Mouse (Mus musculus) frontal cortex, adult (tissue): ENCODE measurements around the gene 1700018B08Rik.

Experiments
- ATAC-seq: cut with Nextera tagmentation; 2 replicates; pipeline ENCODE4 v1.9.2; 2017; ENCODE audit warnings: mild to moderate bottlenecking, moderate library complexity, mixed read lengths; ENCODE audit not compliant: low TSS enrichment

1700018B08Rik gene

GRCm38 (mm10) chr8:121562941-121563351 lies 18.8 kb upstream of the 1700018B08Rik start:
- ATAC-seq, result peak; percentile 26; the same call in 1 of the 2 replicates

GRCm38 (mm10) chr8:121561636-121562345 lies 17.7 kb upstream of the 1700018B08Rik start:
- peak; percentile 58 for ATAC-seq

DNA sequence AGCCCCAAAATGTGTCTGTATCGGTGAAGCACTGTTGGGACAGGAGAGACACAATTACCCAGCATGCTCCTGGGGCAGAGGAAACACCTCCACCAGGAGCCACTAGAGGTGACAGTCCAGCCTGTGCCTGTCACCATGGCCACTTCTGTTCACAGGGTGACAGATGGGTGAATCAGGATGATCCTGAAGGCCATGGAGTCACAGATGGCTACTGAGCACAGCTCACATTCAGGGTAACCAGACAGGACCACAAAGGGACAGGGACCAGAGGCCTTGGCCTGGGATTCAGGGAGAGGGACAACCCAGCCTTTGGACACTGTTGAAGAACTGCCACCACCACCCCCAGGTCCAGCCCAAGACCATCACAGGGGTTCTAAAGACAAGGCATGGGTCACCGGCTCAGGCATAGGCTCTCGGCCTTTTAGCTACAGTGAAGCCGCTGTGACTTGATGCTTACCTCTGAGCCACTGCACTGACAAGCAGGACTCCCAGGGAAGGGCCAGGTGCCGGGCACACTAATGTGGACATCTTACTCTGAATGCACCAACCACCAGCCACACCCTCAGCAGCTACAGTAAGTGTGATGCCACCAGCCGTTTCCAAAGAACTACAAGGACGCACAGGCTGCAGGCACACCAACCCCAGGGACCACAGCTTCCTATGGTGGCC lies 16.4 kb upstream of the 1700018B08Rik start:
- ATAC-seq, result no peak

GRCm38 (mm10) chr8:121559801-121560200 lies 15.7 kb upstream of the 1700018B08Rik start:
- ATAC-seq, result no peak

DNA sequence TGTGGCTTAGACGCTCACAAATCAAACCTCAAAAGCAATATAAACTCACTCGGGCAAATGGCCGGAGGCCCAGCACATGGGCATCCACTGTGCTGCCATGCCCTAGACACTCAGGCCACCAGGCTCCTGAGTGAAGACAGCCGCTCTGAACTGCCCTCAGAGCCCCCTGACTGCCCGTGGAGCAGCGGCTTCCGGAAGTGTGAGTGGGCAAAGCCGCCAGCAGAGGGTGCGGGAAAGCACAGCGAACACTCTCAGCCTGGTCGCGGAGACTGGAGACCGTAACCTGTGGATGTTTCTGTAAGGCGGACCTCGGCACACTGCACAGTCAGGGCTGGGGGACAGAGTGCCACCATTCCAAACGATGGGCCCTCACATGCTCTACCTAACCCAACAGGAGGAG lies 14.4 kb upstream of the 1700018B08Rik start:
- ATAC-seq, result no peak

GRCm38 (mm10) chr8:121557746-121558145 lies 13.6 kb upstream of the 1700018B08Rik start:
- ATAC-seq, result no peak

DNA sequence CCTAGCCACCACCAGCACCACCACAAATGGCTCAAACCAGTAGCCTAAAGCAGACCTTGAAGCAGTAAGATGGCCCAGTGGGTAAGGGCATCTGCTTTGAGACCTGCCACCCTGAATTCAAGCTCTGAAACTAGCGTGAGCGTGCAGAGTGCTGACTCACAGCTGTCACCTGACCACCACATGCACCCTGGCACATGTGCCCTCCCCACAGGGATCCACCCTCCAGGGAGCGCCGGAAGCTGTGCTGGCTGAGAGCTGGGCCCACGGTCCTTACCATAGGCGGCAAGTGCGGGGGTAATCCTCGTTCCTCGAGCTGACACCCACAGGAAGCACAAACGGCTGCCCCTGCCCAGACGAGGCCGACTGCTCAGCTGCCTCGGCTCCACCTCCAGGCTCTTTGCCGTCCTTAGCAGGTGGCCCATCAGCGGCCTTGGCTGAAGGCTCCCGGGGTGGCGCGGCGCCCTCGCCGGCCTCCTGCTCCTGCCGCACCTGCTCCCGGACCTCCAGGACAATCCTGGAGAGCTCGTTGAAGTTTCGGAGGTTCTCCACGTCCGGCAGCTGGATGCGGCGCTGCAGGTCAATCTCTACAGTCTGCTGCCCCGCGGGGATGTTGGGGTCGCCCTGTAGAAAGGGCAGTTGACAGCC lies 9.8 kb upstream of the 1700018B08Rik start:
- ATAC-seq, result peak; percentile 54

DNA sequence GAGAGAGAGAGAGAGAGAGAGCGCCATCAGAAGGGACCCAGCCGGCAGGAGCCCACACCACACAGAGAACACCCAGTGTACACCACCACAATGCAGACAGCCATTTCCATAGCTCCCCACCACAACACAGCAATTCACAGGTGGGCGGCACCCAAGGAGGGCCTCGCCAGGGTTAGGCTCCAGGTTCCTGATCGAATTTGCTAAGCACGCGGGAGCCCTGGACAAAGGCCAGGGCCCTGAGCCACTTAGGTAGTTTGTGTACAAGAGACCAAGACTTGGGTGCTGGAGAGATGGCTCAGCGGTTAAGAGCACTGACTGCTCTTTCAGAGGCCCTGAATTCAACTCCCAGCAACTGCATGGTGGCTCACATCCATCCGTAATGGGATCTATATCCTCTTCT lies 8.4 kb upstream of the 1700018B08Rik start:
- ATAC-seq, result no peak

- ATAC-seq, result no peak
These were observed 7.2 kb upstream of the 1700018B08Rik start for GRCm38 (mm10) chr8:121551065-121551985.

DNA sequence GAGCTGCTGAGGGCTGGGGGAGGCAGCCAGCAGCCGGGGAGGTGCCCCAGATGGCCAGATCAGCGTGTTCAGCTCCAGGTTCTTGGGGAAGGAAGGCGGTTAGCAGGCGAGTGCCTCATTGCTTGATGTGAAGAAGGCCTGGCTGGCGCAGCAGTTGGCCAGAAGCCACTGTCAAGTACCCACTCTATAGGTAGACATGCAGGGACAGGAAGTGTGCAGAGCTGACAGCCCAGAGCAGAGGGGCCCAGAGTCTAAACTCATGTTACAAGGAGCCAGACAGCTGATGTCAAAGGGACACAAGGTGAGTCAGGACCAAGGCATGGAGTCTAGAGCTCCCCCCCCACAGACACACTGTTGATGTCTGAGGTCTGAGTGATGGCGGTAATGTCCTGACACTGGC lies 5.9 kb upstream of the 1700018B08Rik start:
- no peak for ATAC-seq

- ATAC-seq, result peak; percentile 82
These were observed 3.0 kb upstream of the 1700018B08Rik start for GRCm38 (mm10) chr8:121547132-121547531.

DNA sequence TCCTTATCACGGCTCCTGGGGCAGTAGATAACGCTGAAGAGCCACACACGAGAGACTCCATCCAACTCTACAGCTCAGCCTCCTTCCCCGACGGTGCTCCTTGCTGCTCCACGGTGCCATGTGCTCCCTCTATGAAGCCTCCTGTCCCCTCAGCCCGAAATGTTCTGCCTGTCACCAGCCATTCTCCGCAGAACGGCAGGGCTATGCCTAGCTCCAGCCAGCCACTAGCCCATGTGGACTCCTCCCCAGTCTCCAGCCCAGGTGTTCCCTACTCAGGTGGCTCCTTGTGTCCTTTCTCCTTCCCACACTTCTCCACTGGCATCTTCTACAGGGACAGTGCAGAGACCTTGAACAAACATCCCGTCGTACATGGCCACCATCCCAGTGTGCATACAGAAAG lies 816 bp upstream of the 1700018B08Rik start:
- ATAC-seq, result no peak

GRCm38 (mm10) chr8:121542901-121543300 lies 1.2 kb downstream of the 1700018B08Rik start:
- ATAC-seq, result no peak

- ATAC-seq, result no peak
These were observed 2.3 kb downstream of the 1700018B08Rik start for GRCm38 (mm10) chr8:121541862-121542261.

GRCm38 (mm10) chr8:121532381-121532780 lies 11.7 kb downstream of the 1700018B08Rik start:
- no peak for ATAC-seq

- ATAC-seq, result no peak
These were observed 13.5 kb downstream of the 1700018B08Rik start for GRCm38 (mm10) chr8:121530639-121531038.

GRCm38 (mm10) chr8:121528790-121529189 lies 15.3 kb downstream of the 1700018B08Rik start:
- ATAC-seq, result no peak

DNA sequence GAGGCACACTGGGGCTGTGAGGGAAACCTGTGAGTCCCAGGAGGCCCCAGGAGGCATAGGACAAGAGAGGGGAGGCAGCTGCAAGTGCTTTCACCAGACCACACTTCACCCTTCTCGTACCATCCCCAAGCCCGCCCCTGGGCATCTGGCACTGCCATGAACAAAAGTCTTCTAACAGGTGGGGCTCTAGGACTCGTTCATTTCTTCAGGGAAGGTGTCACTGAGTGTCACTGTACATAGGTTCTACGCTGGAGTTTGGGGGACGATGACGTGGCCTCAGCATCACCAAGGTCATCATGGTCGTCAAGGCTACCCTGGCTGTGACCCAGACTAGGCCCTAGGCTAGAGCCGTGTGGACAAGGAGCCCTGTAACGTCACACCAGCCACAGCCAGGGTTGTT lies 16.4 kb downstream of the 1700018B08Rik start:
- no peak for ATAC-seq

- ATAC-seq, result no peak
These were observed 17.1 kb downstream of the 1700018B08Rik start for GRCm38 (mm10) chr8:121526811-121527550.

DNA sequence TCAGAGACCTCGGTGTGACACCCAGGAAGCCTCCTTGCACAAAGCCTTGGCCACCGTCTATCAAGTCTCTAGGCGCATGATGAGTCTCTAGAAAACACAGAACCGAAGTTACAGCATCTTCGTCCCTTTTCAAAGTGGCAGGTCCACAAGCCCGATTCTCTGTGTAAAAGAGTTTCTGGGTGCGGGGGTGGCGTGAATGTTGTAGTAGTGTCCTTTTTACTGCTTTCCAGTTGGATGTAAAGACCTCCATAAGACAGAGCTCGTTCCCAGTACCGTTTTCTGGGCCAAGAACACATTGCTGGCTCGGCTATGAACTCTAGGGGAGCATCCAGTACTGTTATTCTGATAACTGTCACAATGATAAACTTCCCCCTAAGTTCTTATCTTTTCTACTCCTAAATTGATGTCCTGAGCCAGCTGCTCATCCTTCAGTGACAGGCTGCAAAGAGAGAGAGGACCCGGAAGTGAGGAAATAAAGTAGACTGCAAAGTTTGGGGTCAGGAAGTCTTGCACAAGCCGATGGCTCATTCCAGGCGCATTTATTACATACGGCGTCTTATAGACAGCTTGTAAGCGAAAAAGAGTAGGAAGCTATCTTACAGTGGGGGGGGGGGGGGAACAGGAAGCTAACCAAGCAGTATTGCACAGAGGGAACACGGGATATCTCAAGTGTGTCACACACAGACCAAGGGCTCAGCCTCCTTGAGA lies 18.9 kb downstream of the 1700018B08Rik start:
- ATAC-seq, result no peak
